Mouse (Mus musculus) layer of hippocampus, adult 9-11 months (tissue): ENCODE measurements around the gene Galm.
A peak's percentile ranks its signal among the peaks of the same experiment; 100 is the strongest.

Experiments
- DNase-seq: peaks from one replicate; pipeline ENCODE4 v3.0.0; 2022

The Galm gene

DNA sequence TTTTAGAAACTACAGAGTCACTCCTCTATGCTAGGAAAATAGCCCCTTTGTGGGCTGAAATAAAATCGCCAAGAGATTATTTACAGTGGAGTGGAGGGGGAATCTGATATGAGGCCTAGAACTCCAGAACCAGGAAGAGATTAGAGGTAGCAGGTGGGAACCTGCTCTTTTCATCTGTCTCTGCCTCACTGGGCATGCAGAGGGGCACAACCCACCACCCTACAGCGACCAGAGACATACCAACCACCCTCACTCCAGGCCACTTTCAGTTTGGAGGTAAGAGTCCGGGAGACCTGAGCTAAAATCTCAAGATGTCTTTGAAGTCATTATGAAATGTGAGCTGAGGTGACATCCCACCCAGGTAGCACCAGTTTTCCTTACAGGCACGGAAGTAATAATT lies 2.1 kb downstream of the Galm start:
- DNase-seq = no peak

DNA sequence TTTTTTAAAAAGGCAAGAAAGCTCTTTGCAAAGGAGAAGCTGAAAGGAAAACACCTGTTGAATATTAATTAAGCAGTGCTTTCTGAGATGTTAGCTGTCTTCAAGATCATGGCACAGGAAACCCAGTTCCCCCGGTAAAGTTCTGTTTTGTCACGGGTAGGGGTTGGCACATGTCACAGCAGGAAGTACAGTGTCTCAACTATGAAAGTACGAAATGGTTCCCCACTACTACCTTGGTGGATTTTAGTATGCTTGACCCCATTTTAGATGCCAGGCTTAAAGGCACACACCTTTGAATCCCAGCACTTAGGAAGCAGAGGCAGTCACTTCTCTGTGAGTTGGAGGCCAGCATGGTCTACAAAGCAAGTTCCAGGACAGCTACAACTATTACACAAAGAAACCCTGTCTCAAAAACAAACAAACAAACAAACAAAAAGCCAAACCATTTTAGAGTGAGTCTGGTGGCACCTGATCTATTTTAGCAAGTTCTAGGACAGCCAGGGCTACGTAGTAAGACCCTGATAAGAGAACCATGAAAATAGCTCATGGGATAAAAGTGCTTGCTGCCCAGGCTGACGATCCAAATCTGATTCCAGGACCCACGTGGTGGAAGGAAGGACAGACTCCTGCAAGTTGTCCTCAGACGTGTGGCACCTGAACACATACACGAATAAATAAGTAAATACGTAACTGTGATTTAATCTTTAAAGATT lies 3.6 kb downstream of the Galm start:
- no peak for DNase-seq

DNA sequence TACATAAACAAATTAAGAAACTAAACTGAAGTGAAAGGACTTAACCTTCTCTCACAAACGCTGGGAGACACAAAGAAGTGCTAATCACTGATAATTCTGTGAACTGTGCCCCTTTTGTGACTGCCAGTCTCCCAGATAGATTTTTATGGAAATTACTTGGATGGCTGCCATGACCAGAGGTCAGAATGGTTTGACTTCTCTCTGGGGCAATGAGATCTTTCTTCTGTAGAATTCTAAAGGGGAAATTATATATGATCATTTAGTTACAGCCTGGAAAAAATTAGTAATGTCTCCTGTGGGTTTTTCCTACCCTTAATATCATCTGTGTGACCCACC lies 4.1 kb downstream of the Galm start:
- DNase-seq = no peak

DNA sequence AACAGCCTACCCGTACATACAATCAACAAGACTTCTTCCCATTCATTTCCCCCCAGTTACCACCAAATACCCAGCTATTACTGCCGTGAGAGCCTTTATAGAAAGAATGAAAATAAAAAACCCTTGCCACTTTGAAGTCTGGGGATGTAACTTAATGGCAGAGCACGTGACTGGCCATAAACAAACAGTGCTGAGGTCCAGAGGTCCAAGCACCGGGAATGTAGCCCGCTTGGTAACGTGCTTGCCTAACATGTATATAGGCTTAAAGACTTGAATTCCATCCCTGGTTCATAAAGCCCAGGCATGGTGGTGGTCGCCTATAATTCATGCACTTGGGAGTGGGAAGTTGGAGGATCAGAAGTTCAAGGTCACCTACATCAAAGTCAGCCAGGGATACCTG lies 4.6 kb downstream of the Galm start:
- no peak for DNase-seq

DNA sequence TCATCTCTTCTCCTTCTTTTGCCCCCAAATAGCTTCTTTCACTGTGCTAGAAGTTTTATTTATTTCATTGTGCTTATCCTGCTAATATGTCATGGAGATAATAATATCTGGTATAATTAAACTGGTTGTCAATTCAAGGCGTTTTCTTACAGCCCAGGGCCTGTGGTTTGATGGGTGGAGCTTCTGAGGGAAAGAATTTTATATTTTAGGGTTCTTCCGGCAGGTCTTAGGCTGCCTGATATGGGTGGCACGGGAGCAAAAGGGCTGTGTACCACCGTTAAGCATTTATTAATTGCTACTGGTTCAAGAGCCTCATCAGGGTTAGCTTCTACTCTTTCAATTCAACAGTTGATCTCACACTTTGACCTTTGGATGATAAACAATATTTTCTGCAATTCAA lies 5.2 kb downstream of the Galm start:
- DNase-seq = no peak

DNA sequence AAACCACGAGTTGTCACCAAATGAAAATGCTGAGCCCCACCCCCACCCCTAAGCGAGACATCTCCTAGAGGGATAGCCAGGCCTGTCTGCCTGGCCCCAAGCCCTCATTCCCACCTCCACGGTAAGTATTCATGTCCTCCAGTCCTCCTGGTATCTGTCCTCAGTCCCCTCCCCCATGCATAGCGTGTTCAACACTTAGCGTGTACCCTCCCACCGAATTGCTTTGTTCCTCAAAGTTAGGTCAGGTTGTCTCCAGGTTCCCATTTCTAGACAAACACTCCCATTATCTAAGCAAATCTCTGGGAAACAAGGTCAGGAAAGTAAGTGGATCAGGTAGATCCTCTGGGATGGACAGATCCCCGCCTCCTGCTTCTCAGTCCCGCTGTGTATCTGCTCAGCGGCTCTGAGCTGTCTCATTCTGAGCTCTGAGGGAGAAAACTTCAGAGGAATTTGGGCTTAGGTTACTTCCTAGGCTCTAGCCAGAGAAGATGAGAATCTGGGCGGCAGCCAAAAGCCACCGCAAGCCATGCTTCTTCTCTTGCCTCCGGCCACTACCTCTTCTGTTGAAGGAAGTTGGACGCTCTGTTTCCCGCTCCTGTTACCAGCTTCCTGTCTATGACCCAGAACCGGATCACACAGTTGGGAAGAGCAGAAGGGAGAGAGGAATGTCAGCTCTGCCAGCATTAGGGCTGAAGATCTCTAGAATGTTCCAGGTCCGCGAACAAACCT lies 11.3 kb downstream of the Galm start:
- DNase-seq = peak; percentile 57

DNA sequence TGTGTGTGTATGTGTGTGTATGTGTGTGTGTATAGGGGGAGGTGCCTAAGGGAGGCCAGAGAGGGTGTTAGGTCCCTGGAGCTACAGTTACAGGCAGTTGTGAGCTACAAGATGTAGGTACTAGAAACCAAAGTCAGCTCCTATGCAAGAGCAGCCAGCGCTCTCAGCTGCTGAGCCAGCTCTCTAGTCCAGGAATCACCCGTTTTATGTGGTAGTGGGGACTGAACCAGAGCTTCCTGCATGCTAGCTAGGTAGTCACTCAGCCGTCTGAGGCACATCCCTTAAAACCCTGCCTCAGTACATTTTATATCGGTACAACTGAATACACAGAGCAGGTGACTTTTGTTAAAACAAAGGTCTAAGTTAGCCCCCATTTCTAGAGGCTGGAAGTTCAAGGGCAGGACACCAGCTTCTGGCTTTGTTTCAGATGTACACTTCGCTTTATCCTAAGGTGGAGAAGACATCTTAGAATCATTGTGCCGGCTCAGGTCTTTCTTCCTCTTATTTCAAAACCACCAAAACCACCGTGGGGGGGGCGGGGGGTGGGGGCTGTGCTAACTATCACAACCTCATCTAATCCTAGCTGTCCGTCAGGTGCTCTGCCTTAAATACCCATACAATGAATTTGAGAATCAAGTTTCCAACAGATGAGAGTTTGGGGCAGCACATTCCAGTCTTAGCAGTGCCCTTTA lies 12.6 kb downstream of the Galm start:
- no peak for DNase-seq

DNA sequence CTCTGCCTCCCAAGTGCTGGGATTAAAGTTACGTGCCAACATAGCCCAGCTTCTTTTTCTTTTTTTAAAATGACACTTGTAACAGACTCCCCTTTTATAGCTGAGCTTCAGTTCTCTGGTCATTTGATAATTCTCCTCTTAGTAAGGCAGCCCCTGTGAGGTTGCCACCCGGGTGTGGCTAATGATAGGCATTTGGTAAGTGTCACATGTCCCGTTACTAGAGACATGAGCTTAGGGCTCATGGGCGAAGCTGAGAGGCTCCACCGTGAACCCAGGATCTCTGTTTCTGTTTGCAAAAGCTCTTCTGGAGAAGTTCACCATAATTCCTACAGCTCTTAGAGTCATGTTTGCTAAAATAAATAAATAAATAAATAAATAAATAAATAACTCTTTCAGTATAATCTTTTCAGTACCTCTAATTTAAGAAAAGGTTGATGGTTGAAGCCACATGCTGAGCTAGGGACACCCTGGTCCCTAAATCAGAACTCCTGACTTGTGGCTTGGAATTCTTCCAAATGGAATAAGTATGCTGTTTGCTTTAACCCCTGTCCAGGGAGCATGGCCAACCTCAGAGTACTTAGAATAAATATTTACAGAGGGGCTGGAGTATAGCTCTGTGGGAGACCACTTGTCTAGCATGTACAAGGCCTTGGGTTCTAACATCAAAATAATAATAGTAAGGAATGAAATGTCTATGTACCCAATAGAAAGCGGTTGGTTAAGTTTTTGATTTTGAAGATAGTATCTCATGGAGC lies 16.4 kb downstream of the Galm start:
- DNase-seq = no peak

DNA sequence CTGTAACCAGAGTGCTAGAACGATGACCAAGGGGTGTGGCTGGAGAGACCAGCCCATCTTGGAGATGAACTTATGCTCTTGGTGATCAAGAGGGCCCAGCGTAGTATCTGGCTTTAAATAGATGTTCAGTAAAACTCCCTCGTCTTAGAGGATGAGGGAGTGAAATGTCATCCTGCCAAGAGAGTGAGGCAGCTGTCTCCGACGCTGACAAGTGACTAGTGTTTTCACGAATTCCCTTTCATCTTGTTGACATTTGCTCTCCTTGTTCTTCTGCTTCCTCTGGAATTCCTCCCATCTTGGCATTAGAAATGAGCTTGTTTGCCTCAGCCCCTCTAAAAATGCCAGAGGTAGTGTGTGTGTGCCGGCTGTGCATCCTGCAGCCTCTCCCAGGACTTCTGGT lies 17.9 kb downstream of the Galm start:
- DNase-seq = no peak

DNA sequence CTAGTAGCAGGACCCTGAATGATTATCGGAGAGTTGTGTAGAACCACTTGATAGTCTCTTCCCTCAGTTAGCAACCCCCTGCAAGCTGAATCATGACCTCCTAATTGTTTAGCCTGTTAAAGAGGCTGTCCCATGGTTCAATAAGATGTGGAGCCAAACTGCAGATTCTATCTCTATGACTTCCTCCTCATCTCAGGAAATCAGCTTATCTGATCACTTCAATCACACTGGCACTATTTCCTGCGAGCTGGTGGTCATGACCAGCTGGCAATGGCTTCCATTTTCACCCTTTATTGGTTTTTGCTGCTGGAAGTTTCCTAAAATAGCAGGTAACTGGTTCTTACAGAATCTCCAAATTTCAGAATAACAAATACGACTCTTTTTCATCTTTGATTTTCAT lies 18.5 kb downstream of the Galm start:
- no peak for DNase-seq

DNA sequence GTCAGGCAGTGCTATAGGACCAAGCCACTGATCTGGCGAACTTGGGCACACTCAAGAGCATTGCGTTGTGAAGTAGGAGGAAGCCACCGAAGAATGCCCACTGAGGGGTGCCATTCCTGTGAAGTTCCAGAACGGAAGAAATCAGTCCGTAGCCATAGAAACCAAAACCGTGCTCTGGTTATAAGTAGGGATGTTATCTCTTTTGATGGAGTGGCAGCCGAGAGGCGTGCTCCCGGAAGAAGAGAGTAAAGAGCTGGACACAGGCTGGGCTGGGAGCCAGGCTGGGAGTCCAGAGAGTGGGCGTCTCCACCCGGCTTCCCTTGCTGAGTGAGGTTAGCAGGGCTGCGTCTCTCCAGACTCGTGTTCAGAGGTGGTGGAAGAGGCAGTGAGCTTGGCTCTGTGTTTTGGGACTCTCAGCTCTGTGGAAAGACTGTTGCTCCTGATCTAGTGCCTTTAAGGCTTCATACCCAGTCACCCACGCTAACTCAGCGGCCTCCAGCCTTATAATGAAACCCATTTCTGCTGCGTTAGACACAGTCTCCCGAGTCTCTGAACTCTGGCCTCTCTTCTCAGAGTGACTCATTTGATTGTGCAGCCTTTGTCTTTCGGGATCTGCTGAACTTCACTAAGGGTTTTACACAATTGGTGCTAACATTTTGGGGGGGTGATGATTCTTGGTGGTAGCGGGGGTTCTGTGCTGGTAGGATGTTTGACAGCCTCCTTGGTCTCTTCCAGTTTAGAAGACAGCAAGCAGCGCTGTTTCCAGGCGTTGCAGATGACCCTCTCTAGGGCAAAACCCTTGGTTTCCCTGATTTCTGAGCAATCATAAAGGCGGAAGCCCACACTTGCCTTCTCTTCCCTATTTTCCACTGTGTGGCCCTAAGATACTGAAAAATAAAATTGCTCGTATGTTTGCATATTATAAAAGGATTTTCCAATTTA lies 21.1 kb downstream of the Galm start:
- peak; percentile 28 for DNase-seq

DNA sequence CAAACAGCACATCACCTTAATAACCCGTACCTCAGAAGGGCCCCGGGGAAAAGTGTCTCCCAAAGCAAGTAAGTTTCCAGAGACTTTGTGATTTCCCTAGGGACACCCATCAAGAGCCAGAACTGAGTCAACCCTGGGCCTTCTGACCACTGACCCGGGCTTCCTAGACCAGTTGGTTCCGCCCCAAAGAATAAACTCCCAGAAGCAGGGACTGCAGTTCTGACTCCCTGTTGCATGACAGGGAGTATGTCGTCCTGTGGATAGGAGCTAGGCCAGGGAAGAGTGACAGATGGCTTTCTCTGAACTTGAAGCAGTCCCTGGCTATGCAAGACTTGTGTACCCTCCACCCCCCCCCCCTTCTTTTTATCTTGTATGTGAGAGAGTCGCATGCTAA lies 21.7 kb downstream of the Galm start:
- DNase-seq = no peak

DNA sequence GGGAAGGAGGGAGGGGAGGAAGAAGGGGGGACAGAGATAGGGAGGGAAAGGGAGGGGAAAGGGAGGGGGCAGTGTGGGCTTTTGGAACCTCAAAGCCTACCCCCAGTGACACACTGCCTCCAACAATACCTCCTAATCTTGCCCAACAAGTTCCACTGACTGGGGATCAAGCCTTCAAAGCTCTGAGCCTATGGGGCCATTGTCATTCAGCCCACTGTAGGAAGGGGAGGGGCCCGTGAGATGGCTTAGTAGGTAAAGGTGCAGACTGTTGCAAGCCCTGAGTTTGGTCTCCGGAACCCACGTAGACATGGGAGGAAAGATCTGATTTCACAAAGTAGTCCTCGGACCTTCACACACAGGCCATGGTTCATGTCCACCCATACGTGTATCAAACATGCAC lies 24.1 kb downstream of the Galm start:
- DNase-seq = no peak

DNA sequence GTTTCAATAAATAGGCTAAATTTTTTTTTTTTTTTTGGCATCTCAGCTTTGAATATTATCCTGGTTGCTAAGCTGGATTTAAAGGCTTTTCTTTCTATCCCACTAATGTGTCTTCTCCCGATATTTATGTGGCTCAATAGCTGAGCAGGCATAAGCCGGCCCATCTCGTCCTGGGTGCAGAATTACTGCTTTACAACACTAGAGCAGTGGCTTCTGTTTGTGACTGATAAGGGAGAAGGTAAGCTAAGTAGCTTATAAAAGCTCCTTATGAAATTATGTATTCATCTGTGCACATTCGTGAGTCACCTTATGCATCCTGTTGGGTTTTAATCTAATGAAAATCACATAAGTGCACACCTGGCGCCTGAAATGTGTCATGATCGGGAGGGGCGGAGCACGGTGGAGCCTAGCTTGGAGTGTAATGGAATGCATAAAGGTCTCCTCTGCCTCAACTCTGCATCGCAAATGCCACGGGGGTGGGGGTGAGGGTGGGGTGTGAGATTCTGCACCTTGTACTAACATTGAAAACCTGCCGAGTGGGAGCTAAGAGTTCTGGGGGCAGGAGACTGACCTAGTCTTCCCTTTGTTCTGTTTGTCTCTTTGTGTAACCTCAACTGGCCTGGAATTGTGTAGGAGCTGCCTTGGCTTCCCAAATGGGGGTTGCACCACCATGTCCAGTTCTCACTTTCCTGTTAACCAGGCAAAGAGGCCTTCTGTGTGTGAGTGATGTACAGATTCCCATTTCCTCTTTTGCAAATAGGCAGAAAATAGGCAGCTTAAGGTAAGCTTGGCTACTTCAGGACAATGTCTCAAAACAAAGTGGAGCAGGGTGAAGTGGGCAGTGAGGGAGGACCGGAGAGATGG lies 25.7 kb downstream of the Galm start:
- DNase-seq = no peak

DNA sequence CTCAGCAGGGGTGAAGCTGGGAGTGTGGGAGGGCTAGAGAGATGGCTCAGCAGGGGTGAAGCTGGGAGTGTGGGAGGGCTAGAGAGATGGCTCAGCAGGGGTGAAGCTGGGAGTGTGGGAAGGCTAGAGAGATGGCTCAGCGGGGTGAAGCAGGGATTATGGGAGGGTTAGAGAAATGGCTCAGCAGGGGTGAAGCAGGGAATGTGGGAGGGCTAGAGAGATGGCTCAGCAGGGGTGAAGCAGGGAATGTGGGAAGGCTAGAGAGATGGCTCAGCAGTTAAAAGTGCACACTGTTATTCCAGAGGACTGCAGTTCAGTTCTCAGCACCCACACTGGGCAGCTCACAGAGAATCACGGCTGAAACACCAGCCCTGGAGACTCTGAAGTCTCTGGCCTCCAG lies 26.4 kb downstream of the Galm start:
- no peak for DNase-seq

DNA sequence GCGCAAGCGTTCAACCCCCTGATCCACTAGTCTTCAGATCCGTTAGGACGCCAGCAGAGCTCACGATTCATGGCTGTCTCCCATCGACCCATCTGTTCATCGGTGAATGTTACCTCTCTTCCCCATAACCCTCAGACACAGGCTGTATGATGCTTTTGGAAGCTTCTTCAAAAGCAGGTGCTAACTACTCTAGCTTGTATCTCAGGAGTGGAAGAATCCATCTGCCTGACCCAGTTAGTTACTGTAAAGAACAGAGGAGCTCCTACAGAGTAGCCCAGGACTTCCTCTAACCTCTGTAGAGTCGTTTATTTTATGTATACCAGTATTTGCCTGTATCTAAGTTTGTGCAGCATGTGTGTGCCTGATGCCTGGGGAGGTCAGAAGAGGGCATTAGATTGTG lies 29.6 kb downstream of the Galm start:
- no peak for DNase-seq

DNA sequence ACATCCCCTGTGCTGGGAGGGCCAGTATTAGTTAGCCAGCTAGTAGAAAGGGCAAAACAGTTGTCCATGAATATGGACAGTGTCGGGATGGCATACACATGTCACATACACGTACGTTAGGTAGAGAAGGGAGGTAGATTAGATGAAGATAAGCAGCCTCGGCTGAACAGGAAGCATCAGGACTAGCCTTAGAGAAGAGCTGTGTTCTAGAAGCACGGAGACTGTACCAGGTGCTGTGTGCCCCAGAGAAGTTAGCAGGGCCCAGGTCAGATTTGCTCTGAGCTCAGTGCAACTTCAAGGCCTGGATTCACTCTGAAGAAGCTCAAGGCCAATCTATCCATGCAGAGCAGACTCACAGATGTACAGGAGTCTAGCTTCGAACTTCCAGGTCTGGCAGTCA lies 30.2 kb downstream of the Galm start:
- no peak for DNase-seq

DNA sequence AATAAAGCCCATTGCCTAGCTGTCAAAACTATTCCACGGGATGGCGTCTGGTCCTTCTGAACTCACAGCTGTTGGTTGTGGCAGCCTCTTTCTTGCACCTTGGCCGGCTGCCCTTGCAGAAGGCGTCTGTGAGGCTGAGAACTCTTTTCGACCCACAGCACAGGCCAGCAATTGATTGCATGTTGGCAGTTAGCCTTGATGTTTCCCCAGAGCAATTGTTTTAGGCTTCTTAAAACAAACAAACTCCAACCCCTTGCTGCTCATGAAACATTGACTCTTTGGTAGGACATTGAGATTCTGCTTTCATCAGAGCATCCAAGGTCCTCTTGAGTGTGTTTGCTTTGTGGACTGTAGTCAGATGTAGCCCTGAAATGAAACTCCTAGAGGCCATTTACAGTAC lies 33.2 kb downstream of the Galm start:
- peak; percentile 80 for DNase-seq

DNA sequence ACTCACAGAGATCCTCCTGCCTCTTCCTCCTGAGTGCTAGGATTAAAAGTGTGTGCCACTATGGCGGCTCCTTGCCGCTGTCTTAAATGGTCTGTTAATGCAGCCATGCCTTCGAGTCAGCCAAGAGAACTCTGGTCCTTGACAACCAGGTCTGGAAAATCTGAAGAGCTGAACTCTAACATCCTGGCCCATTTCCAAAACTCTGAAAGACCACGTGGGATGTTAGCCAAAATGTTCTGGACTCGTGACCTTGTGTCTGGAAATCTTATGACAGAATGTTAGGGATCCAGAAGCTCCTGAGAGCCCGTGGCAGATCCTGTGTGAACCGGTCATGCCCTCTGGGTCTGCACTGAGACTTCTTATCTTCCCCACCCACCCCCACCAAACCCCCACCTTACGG lies 36.7 kb downstream of the Galm start:
- DNase-seq = no peak

DNA sequence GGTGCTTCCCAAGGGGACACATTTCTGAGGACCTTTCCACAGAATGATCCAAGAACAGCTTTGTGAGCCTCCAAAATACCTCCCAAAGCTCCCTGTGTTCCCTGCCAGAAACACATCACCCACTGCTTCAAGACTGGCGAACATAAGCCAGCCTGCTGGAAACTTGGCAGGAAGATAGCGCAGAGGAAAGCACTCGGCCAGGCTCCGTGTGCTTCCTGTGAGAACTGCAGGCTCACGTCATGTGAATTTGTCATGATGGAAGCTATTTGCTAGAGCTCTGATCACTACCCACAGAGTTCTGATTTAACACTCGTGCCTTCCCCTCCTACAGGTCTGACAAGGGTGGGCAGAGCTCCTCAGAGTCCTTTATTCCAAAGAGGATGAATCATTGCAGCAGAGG lies 38.5 kb downstream of the Galm start:
- DNase-seq = peak; percentile 91

DNA sequence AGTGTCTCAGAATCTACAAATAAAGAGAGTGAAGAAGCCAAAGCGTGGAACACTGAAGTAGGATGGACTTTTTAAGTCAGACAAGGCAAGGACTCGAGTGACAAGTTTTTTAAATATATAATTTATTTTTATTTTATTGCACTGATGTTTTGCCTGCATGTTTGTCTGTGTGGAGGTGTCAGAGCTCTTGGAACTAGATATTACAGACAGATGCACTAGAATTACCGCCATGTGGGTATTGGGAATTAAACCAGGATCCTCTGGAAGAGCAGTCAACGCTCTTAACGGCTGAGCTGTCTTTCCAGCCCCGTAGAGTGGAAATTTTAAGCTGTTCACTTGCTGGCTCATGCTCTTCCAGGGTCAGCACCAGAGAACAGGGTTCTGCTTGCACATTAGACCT lies 39.1 kb downstream of the Galm start:
- DNase-seq = peak; percentile 71

DNA sequence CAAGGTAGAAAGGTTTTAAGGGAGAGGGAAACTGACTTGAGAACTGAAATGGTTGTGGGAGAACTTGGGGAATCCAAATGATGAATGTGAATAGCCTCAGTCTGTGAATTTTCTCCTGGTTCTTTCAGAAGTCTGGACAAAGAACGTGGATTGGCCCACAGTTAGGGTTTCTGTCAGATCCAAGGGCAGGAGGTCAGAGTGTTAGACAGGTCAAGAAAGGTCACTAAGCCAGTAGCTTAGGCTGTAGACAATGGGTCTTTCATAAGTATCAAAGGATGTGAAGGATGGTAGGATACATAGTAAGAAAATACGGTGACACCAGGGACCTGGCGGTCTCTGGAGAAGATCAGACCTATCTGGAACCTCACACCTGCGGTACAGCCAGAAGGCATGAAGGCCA lies 40.2 kb downstream of the Galm start:
- DNase-seq = no peak
